Mouse (Mus musculus) testis, adult 2 months (tissue): ENCODE results near the gene Med11.

Experiments
- CTCF ChIP-seq: fragments of 200-500 bp; IDR thresholded peaks from 2 replicates; pipeline ENCODE4 v1.5.1; 2012; ENCODE audit warnings: low read depth, mild to moderate bottlenecking, inconsistent platforms, low read length, moderate library complexity; ENCODE audit not compliant: control insufficient read depth, insufficient read depth, insufficient replicate concordance
- POLR2A ChIP-seq: fragments of 200-500 bp; IDR thresholded peaks from 2 replicates; pipeline ENCODE4 v1.6.1; 2012; ENCODE audit warnings: low read depth, mild to moderate bottlenecking, inconsistent platforms, low read length, moderate library complexity; ENCODE audit not compliant: control insufficient read depth

GRCm38 (mm10) chr11:70451797-70452498 is at the start of gene Med11:
- TF ChIP-seq POLR2A (peak; percentile 86), CTCF (peak; percentile 73; the same call in 1 of the 2 replicates)
